9 mouse cellular contexts compared by ENCODE assay signal in the genomic region with DNA sequence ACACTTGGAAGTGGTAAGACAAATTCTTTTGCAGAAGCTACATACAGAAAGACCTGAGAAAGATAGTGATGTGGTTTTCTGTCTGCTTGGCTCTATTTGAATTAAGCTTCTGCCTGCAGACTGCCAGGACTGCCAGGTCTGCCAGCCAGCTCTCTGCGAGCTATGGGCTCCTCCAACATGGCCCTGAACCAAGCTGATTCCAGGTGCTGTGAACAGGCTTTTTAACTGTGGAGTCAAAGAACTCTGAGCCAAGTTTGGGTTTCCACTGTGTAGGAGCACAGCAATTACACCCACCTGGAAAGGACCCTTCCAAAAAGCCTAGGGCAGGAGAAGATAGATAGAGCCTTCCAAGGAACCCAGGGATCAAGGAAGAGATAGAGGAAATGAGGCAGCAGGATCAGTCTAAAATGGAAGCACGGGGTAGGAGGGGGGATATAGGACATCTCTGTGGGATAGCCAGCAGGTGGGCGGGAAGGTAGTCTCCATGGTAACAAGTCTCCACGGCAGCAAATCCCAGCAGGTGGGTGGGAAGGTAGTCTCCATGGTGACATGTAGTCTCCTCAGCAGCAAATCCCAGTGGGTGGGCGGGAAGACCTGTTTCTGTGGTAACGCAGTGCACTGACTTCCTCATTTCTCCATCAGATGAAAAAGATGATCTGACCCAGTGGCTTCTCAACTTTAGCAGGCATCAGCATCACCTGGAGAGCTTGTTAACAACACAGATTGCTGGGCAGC. TPM values are rescaled to one million over a fixed set of nuclear protein-coding genes. Genes with fewer than 3 reads are reported as not detected.
DNase-seq lines count a peak whose midpoint lies in the region; ATAC-seq and TF ChIP-seq lines count a peak whose summit lies in the region.
"Had no signal": no experiment of that assay in that cellular context is flagged by ENCODE, and none has a peak within 500 bp of the region (broad histone marks: within the 10 kb centered on the region; RNA-seq: fewer than 3 reads in every experiment).

No protein-coding gene starts in this region.

- WGBS in embryonic facial prominence, embryonic 10.5 days = 47% methylated on average over 6 of the region's 6 CpGs
- whole genome bisulfite sequencing in hindbrain, postnatal 0 days = 31% methylated on average over 6 of the region's 6 CpGs
- 32% methylated on average over 6 of the region's 6 CpGs for WGBS in midbrain, embryonic 14.5 days

- no peaks in the 10 kb centered on the region for H3K4me1 ChIP-seq in embryonic facial prominence, embryonic 10.5 days
- H3K4me1 ChIP-seq in hindbrain, postnatal 0 days (ENCODE audit: insufficient read depth, low read length) = no peaks in the 10 kb centered on the region
- no peaks in the 10 kb centered on the region for H3K4me1 ChIP-seq in midbrain, embryonic 14.5 days (ENCODE audit: control insufficient read depth, insufficient read depth, low read length)

- H3K4me3 ChIP-seq in embryonic facial prominence, embryonic 10.5 days = no peak overlapping the region
- no peak overlapping the region for H3K4me3 ChIP-seq in hindbrain, postnatal 0 days (ENCODE audit: low read length)
- no peak overlapping the region for H3K4me3 ChIP-seq in midbrain, embryonic 14.5 days (replicated peaks; ENCODE audit: low read depth, low read length)

- no peak overlapping the region for H3K27ac ChIP-seq in embryonic facial prominence, embryonic 10.5 days (replicated peaks)
- H3K27ac ChIP-seq in hindbrain, postnatal 0 days = no peak overlapping the region
- no peak overlapping the region; the same call in 1 of the 2 replicates for H3K27ac ChIP-seq in midbrain, embryonic 14.5 days (replicated peaks; ENCODE audit: low read depth, low read length)

- peak; percentile 11 for DNase-seq in MEL-GATA-1-ER (ENCODE audit: extremely low read depth, low read depth)
- peak; percentile 15 for DNase-seq in embryonic facial prominence, embryonic 10.5 days (ENCODE audit: low spot score)
- peak; percentile 59 for DNase-seq in hindbrain, postnatal 0 days (ENCODE audit: low spot score)
- DNase-seq in midbrain, embryonic 14.5 days = peak; percentile 74
- DNase-seq in spleen, postnatal 10 days (ENCODE audit: low spot score in 2 of 2) = no peak
- no peak for DNase-seq in gastrocnemius, postnatal 36 days
- DNase-seq in kidney, adult 18-20 months = no peak
- no peak for DNase-seq in ovary, postnatal 10 days (ENCODE audit: low spot score)

- H3K9me3 ChIP-seq in embryonic facial prominence, embryonic 10.5 days = no peaks in the 10 kb centered on the region
- H3K9me3 ChIP-seq in hindbrain, postnatal 0 days (ENCODE audit: low read length) = no peaks in the 10 kb centered on the region
- H3K9me3 ChIP-seq in midbrain, embryonic 14.5 days (ENCODE audit: control insufficient read depth, low read length) = no peaks in the 10 kb centered on the region

- peaks cover 5% of the 10 kb centered on the region; the same call in 1 of the 2 replicates for H3K36me3 ChIP-seq in embryonic facial prominence, embryonic 10.5 days (replicated peaks)
- no peaks in the 10 kb centered on the region; the same call in 1 of the 2 replicates for H3K36me3 ChIP-seq in hindbrain, postnatal 0 days (ENCODE audit: insufficient read depth, low read length)
- peaks cover 57% of the 10 kb centered on the region for H3K36me3 ChIP-seq in midbrain, embryonic 14.5 days (ENCODE audit: control insufficient read depth, insufficient read depth, low read length)

- intact Hi-C loops in gastrocnemius, postnatal 36 days (cut with DNase I) = no loop called here

- H3K27me3 ChIP-seq in embryonic facial prominence, embryonic 10.5 days (replicated peaks; ENCODE audit: low read depth, poor library complexity, severe bottlenecking) = peaks cover 95% of the 10 kb centered on the region
- H3K27me3 ChIP-seq in hindbrain, postnatal 0 days (ENCODE audit: insufficient read depth, low read length) = no peaks in the 10 kb centered on the region
- H3K27me3 ChIP-seq in midbrain, embryonic 14.5 days (ENCODE audit: control insufficient read depth, insufficient read depth, low read length) = no peaks in the 10 kb centered on the region

- no peak overlapping the region for H3K4me2 ChIP-seq in hindbrain, postnatal 0 days (ENCODE audit: low read depth, low read length)
- no peak overlapping the region; the same call in 1 of the 2 replicates for H3K4me2 ChIP-seq in midbrain, embryonic 14.5 days (ENCODE audit: low read length)

- peak; percentile 82 for ATAC-seq in hindbrain, postnatal 0 days
- ATAC-seq in midbrain, embryonic 14.5 days (ENCODE audit: low FRiP score, low TSS enrichment) = no peak

- TF ChIP-seq CTCF in hindbrain, postnatal 0 days (IDR thresholded peaks at IDR 0.05; ENCODE audit: low read depth) = no peak

- H3K9ac ChIP-seq in hindbrain, postnatal 0 days (replicated peaks; ENCODE audit: low read length) = no peak overlapping the region
- no peak overlapping the region for H3K9ac ChIP-seq in midbrain, embryonic 14.5 days (replicated peaks; ENCODE audit: low read length)

RNA-seq across cellular contexts. Expression of a gene that starts 14.8 kb away (rescaled TPM):
- polyA plus RNA-seq in embryonic facial prominence, embryonic 10.5 days (2016; fragmentation: Nextera tagmentation; extraction: Ambion mirVana) = 4.9 and 8.3 TPM in 2 replicates
- 152 and 171 TPM in 2 replicates for total RNA-seq in hindbrain, postnatal 0 days (2014; rRNA removed)
- 59.7 and 70.1 TPM in 2 replicates for polyA plus RNA-seq in hindbrain, postnatal 0 days (2015; fragmentation: Nextera tagmentation; extraction: Ambion mirVana)
- polyA plus RNA-seq in midbrain, embryonic 14.5 days (2014; fragmentation: Nextera tagmentation; extraction: Ambion mirVana) = 98.6 and 99.2 TPM in 2 replicates
- total RNA-seq in gastrocnemius, postnatal 36 days (2021) = under 1 TPM; 0.08 to 0.15 TPM

RNA-seq across cellular contexts. Expression of a gene that starts 40.0 kb away (rescaled TPM):
- polyA plus RNA-seq in embryonic facial prominence, embryonic 10.5 days (2016; fragmentation: Nextera tagmentation; extraction: Ambion mirVana) = 37.7 and 39.0 TPM in 2 replicates
- total RNA-seq in hindbrain, postnatal 0 days (2014; rRNA removed) = 50.0 and 64.9 TPM in 2 replicates
- polyA plus RNA-seq in hindbrain, postnatal 0 days (2015; fragmentation: Nextera tagmentation; extraction: Ambion mirVana) = 19.0 TPM in 2 replicates
- 30.6 and 33.0 TPM in 2 replicates for polyA plus RNA-seq in midbrain, embryonic 14.5 days (2014; fragmentation: Nextera tagmentation; extraction: Ambion mirVana)
- total RNA-seq in gastrocnemius, postnatal 36 days (2021) = 10 to 100 TPM; 15.5 to 18.1 TPM

RNA-seq across cellular contexts. Expression of a gene that starts 45.0 kb away (rescaled TPM):
- not detected in 2 replicates for polyA plus RNA-seq in embryonic facial prominence, embryonic 10.5 days (2016; fragmentation: Nextera tagmentation; extraction: Ambion mirVana)
- not detected in 2 replicates for total RNA-seq in hindbrain, postnatal 0 days (2014; rRNA removed)
- polyA plus RNA-seq in hindbrain, postnatal 0 days (2015; fragmentation: Nextera tagmentation; extraction: Ambion mirVana) = not detected in 2 replicates
- polyA plus RNA-seq in midbrain, embryonic 14.5 days (2014; fragmentation: Nextera tagmentation; extraction: Ambion mirVana) = not detected in 2 replicates
- total RNA-seq in gastrocnemius, postnatal 36 days (2021) = not detected
- total RNA-seq: liver, adult 2 months had no signal
- polyA plus RNA-seq: liver, adult 2 months had no signal

RNA-seq across cellular contexts. Expression of a gene that starts 45.7 kb away (rescaled TPM):
- polyA plus RNA-seq in embryonic facial prominence, embryonic 10.5 days (2016; fragmentation: Nextera tagmentation; extraction: Ambion mirVana) = 3.2 and 3.3 TPM in 2 replicates
- 1.7 and 2.7 TPM in 2 replicates for total RNA-seq in hindbrain, postnatal 0 days (2014; rRNA removed)
- 5.1 and 5.8 TPM in 2 replicates for polyA plus RNA-seq in hindbrain, postnatal 0 days (2015; fragmentation: Nextera tagmentation; extraction: Ambion mirVana)
- 4.2 and 7.9 TPM in 2 replicates for polyA plus RNA-seq in midbrain, embryonic 14.5 days (2014; fragmentation: Nextera tagmentation; extraction: Ambion mirVana)
- total RNA-seq in gastrocnemius, postnatal 36 days (2021) = 1 to 10 TPM; 1.8 to 2.5 TPM

RNA-seq across cellular contexts. Expression of a gene that starts 50.0 kb away (rescaled TPM):
- not detected in 2 replicates for polyA plus RNA-seq in embryonic facial prominence, embryonic 10.5 days (2016; fragmentation: Nextera tagmentation; extraction: Ambion mirVana)
- total RNA-seq in hindbrain, postnatal 0 days (2014; rRNA removed) = not detected in 2 replicates
- not detected in 2 replicates for polyA plus RNA-seq in hindbrain, postnatal 0 days (2015; fragmentation: Nextera tagmentation; extraction: Ambion mirVana)
- not detected in 2 replicates for polyA plus RNA-seq in midbrain, embryonic 14.5 days (2014; fragmentation: Nextera tagmentation; extraction: Ambion mirVana)
- not detected for total RNA-seq in gastrocnemius, postnatal 36 days (2021)
- total RNA-seq: liver, adult 2 months had no signal
- polyA plus RNA-seq: liver, adult 2 months had no signal

Comparison
In these comparisons a context has a peak if more than half of its experiments do, and no peak if none do; other contexts are left out.
1. DNase-seq: peak in MEL-GATA-1-ER (single experiment), embryonic facial prominence, embryonic 10.5 days (single experiment), hindbrain, postnatal 0 days (single experiment) and midbrain, embryonic 14.5 days (single experiment); none in spleen, postnatal 10 days (0 of 2), gastrocnemius, postnatal 36 days (0 of 2), kidney, adult 18-20 months (single experiment) and ovary, postnatal 10 days (single experiment).